Mouse (Mus musculus): ENCODE measurements around the gene Mrgprf. TPM values are rescaled to one million over a fixed set of nuclear protein-coding genes. Genes with fewer than 3 reads are reported as not detected.

Mrgprf gene
- total and polyA plus RNA-seq, 3 experiments, result not detected

DNA sequence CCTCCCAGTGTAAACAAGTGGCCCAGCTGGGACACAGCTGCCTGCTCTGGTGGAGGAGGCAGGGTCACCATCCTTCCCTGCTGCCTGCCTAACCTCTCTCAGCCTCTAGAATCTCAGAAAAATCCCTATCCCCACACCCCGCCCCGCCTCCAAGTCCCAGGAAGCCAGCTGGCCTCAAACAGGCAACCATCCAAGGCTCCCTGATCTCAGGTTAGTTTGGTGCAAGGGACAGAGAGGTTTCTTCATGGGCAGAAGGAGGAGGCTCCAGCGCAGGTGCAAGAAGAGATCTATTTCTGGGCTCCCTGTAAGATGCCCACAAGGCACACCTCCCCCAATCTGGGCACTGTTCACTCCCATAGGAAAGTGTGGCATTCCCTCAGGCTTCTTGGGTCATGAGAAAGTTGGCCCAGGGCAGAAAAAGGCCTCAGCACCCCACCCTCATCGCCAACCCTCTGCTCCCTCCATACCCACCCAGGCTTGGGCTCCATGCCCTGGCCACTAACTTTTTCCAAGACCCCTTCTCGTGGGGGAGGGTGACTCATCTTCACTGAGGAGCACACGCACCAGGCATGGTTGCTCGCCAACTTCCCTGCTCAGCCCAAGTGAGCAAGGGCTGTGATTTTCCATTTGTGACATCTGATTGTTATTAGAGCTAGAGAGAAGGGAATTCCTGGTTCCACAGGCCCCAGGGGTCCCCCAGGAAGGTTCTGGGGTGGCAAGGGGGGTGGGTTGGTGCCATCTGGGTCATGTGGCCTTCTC lies 887 bp upstream of the Mrgprf start:
- no peak overlapping the region for H3K4me3 ChIP-seq (ENCODE audit: control insufficient read depth in 1 of 2, insufficient read depth in 1 of 2, low read depth in 2 of 2, low read length in 2 of 2)
- H3K27ac ChIP-seq (ENCODE audit: control insufficient read depth, low read depth, low read length), result no peak overlapping the region
- DNase-seq (ENCODE audit: low read depth, low spot score), result no peak
- TF ChIP-seq TBP (IDR thresholded peaks at IDR 0.05; ENCODE audit: low read depth, low read length) (no peak), MYC (IDR thresholded peaks at IDR 0.05; ENCODE audit: low read depth, low read length) (no peak), KAT2A (conservative IDR thresholded peaks at IDR 0.05; ENCODE audit: low read depth, low read length) (no peak)
- H3K79me2 ChIP-seq (ENCODE audit: control insufficient read depth, insufficient read depth, low read length, poor library complexity), result no peaks in the 10 kb centered on the region
- no peaks in the 10 kb centered on the region for H3K36me3 ChIP-seq (ENCODE audit: control insufficient read depth in 1 of 2, insufficient read depth in 2 of 2, low read length in 2 of 2)
- no peaks in the 10 kb centered on the region for H3K4me1 ChIP-seq (ENCODE audit: control insufficient read depth in 1 of 2, insufficient read depth in 2 of 2, low read length in 2 of 2)
- no peaks in the 10 kb centered on the region for H3K27me3 ChIP-seq (ENCODE audit: control insufficient read depth in 1 of 2, insufficient read depth in 2 of 2, low read length in 2 of 2)
- H3K9ac ChIP-seq (ENCODE audit: control insufficient read depth, low read depth, low read length, poor library complexity, severe bottlenecking), result no peak overlapping the region
- no peaks in the 10 kb centered on the region for H3K9me3 ChIP-seq (replicated peaks; ENCODE audit: insufficient read depth, low read length)

DNA sequence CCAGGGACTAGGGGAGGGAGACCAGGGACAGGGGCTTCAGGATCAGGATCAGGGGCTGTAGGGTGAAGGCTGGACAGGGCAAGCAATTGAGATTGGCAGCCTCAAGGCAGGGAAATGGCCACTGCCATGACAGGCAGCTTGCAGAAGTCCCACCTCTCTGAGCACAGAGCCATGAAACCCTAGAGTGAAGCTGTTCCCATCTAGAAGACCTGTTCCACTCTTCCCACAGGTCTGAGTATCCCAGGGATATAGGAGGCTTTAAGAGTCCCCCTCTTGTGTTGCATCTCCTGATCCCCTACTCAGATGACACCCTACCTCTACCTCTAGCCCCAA lies 346 bp downstream of the Mrgprf start:
- Histone ChIP-seq H3K36me3 (ENCODE audit: control insufficient read depth in 1 of 2, insufficient read depth in 2 of 2, low read length in 2 of 2) (no peaks in the 10 kb centered on the region), H3K79me2 (ENCODE audit: control insufficient read depth, insufficient read depth, low read length, poor library complexity) (no peaks in the 10 kb centered on the region), H3K27me3 (ENCODE audit: control insufficient read depth in 1 of 2, insufficient read depth in 2 of 2, low read length in 2 of 2) (no peaks in the 10 kb centered on the region), H3K9me3 (replicated peaks; ENCODE audit: insufficient read depth, low read length) (no peaks in the 10 kb centered on the region), H3K4me3 (ENCODE audit: control insufficient read depth in 1 of 2, insufficient read depth in 1 of 2, low read depth in 2 of 2, low read length in 2 of 2) (no peak overlapping the region), H3K9ac (ENCODE audit: control insufficient read depth, low read depth, low read length, poor library complexity, severe bottlenecking) (no peak overlapping the region), H3K27ac (ENCODE audit: control insufficient read depth, low read depth, low read length) (no peak overlapping the region), H3K4me1 (ENCODE audit: control insufficient read depth in 1 of 2, insufficient read depth in 2 of 2, low read length in 2 of 2) (no peaks in the 10 kb centered on the region)
- no peak for DNase-seq (ENCODE audit: low read depth, low spot score)
- no peak for TF ChIP-seq HCFC1 (IDR thresholded peaks at IDR 0.05; ENCODE audit: low read depth, low read length)
- TF ChIP-seq USF2 (IDR thresholded peaks at IDR 0.05; ENCODE audit: borderline replicate concordance in 1 of 2, insufficient read depth in 1 of 2, low read depth in 1 of 2, low read length in 2 of 2), result no peak
- no peak for TF ChIP-seq GABPA (IDR thresholded peaks at IDR 0.05; ENCODE audit: low read depth, low read length)
- TF ChIP-seq UBTF (IDR thresholded peaks at IDR 0.05; ENCODE audit: borderline replicate concordance, insufficient read depth, low read depth, low read length), result no peak
- TF ChIP-seq NRF1 (IDR thresholded peaks at IDR 0.05; ENCODE audit: insufficient read depth, low read depth, low read length, poor library complexity, severe bottlenecking), result no peak
- TF ChIP-seq TCF12 (IDR thresholded peaks at IDR 0.05; ENCODE audit: low read depth, low read length), result no peak
- TF ChIP-seq ELF1 (IDR thresholded peaks at IDR 0.05; ENCODE audit: low read depth, low read length), result no peak

DNA sequence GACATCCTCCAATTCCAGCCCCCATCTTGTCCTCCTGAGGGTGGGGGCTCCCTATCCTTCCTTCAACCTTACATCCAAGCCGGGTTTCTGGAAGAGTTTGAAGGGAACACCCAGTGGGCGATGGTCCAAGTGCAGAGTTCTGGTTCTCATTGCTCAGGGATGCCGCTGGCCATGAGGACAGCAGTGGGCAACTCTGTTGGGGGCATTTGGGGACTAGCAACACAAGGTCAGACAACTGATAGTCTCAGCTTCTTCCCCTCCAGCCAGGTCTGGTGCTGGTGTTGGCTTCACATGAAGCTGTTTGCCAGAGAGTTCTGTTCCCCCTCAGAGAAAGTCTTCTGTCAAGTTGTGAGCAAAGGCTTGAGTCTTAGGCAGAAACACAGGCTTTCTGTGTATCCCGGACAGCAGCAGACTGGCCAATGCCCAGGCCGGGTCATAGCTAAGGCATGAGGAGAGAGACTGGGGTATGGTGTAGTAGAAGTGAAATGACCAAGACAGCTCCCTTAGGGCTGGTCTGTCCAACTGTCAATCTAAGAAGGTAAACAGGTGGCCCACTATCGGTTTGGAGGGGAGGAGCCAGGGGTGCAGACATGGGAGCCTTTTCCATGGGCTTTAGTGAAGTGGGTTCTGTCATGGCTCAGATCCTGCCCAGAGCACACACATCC lies 845 bp downstream of the Mrgprf start:
- no peak for TF ChIP-seq MYB (IDR thresholded peaks at IDR 0.05; ENCODE audit: low read depth, low read length)
- no peak for TF ChIP-seq TBP (IDR thresholded peaks at IDR 0.05; ENCODE audit: low read depth, low read length)
- no peak for TF ChIP-seq EP300 (IDR thresholded peaks at IDR 0.05; ENCODE audit: low read depth in 1 of 2, low read length in 2 of 2)
- no peak for TF ChIP-seq POLR2A (IDR thresholded peaks at IDR 0.05; ENCODE audit: control insufficient read depth in 1 of 2, insufficient read depth in 1 of 2, low read depth in 1 of 2, low read length in 2 of 2, poor library complexity in 1 of 2)
- no peak for TF ChIP-seq TCF12 (IDR thresholded peaks at IDR 0.05; ENCODE audit: low read depth, low read length)
- TF ChIP-seq BHLHE40 (IDR thresholded peaks at IDR 0.05; ENCODE audit: borderline replicate concordance, low read depth, low read length), result no peak
- no peak for TF ChIP-seq ZKSCAN1 (IDR thresholded peaks at IDR 0.05; ENCODE audit: low read depth, low read length)
- TF ChIP-seq GATA1 (IDR thresholded peaks at IDR 0.05; ENCODE audit: low read depth, low read length), result no peak
- TF ChIP-seq ELF1 (IDR thresholded peaks at IDR 0.05; ENCODE audit: low read depth, low read length), result no peak
- no peak for TF ChIP-seq RCOR1 (IDR thresholded peaks at IDR 0.05; ENCODE audit: low read depth, low read length)
- TF ChIP-seq MYC (IDR thresholded peaks at IDR 0.05; ENCODE audit: low read depth, low read length), result no peak
- TF ChIP-seq NRF1 (IDR thresholded peaks at IDR 0.05; ENCODE audit: insufficient read depth, low read depth, low read length, poor library complexity, severe bottlenecking), result no peak
- TF ChIP-seq ZMIZ1 (IDR thresholded peaks at IDR 0.05; ENCODE audit: low read depth, low read length), result no peak
- no peak for TF ChIP-seq UBTF (IDR thresholded peaks at IDR 0.05; ENCODE audit: borderline replicate concordance, insufficient read depth, low read depth, low read length)
- TF ChIP-seq SIN3A (IDR thresholded peaks at IDR 0.05; ENCODE audit: low read length), result no peak
- TF ChIP-seq ZC3H11A (IDR thresholded peaks at IDR 0.05; ENCODE audit: low read depth, low read length), result no peak
- TF ChIP-seq USF1 (IDR thresholded peaks at IDR 0.05; ENCODE audit: low read depth, low read length), result no peak
- no peak overlapping the region for H3K4me3 ChIP-seq (ENCODE audit: control insufficient read depth in 1 of 2, insufficient read depth in 1 of 2, low read depth in 2 of 2, low read length in 2 of 2)
- H3K9me3 ChIP-seq (replicated peaks; ENCODE audit: insufficient read depth, low read length), result no peaks in the 10 kb centered on the region
- DNase-seq (ENCODE audit: low read depth, low spot score), result no peak
- H3K27ac ChIP-seq (ENCODE audit: control insufficient read depth, low read depth, low read length), result no peak overlapping the region
- no peaks in the 10 kb centered on the region for H3K4me1 ChIP-seq (ENCODE audit: control insufficient read depth in 1 of 2, insufficient read depth in 2 of 2, low read length in 2 of 2)
- no peaks in the 10 kb centered on the region for H3K36me3 ChIP-seq (ENCODE audit: control insufficient read depth in 1 of 2, insufficient read depth in 2 of 2, low read length in 2 of 2)
- H3K9ac ChIP-seq (ENCODE audit: control insufficient read depth, low read depth, low read length, poor library complexity, severe bottlenecking), result no peak overlapping the region
- H3K79me2 ChIP-seq (ENCODE audit: control insufficient read depth, insufficient read depth, low read length, poor library complexity), result no peaks in the 10 kb centered on the region
- H3K27me3 ChIP-seq (ENCODE audit: control insufficient read depth in 1 of 2, insufficient read depth in 2 of 2, low read length in 2 of 2), result no peaks in the 10 kb centered on the region
